Mouse (Mus musculus): ENCODE measurements at regions not wholly inside any gene's neighbourhood (a gene's known extent, or its start where the extent isn't known, plus 50 kb on each side); places are given as distances from the start of the nearest gene placed in this dataset.

DNA sequence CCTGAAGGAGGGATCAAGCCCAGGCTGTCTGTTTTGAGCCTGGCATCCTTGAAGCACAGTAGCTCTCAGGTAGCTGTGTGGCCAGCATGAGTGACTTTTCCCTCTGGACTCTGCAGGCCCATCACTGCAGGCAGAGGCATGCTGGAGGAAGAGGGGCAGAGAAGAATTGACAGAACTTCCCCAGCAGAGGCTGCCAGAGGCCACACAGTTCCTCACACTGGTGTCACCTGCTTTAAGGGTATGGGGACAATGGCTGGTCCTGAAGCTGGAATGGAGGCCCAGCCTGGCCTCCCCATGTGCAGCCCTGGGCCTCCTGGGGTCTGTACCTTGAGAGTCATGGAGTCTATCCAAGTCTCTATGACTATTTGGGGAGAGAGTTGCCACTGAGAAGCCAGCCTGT lies 179.9 kb downstream of the Bcl11a start:
- Histone ChIP-seq H3K36me3 (no peaks in the 10 kb centered on the region), H3K27me3 (ENCODE audit: insufficient read depth, poor library complexity, severe bottlenecking) (no peaks in the 10 kb centered on the region), H3K27ac (peak overlapping the region; percentile 35; the same call in 1 of the 2 replicates), H3K4me3 (no peak overlapping the region), H3K4me1 (replicated peaks) (peaks cover 7% of the 10 kb centered on the region; the same call in 1 of the 2 replicates), H3K9me3 (no peaks in the 10 kb centered on the region)
- DNase-seq (ENCODE audit: low spot score) = no peak

DNA sequence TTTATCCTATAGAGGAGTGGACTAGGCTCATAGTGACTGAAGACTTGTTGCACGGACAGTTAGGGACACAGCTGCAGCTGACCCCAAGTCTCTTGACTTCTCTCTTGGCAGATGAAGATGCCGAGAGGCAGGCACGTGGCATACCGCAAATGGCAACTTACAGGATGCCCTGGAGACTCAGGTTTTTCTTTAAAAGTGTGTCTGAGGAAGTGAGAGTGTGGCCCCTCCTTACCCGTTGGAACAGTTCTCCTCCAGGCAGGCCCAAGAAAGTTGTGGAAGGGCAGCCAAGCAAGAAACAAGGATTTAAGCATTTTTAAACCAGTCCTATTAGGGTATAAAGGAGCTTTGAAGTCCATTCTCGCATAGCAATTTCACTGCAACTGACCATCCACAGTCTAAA lies 180.5 kb downstream of the Bcl11a start:
- Histone ChIP-seq H3K4me3 (no peak overlapping the region), H3K9me3 (no peaks in the 10 kb centered on the region), H3K4me1 (replicated peaks) (peaks cover 7% of the 10 kb centered on the region; the same call in 1 of the 2 replicates), H3K27me3 (ENCODE audit: insufficient read depth, poor library complexity, severe bottlenecking) (no peaks in the 10 kb centered on the region), H3K36me3 (no peaks in the 10 kb centered on the region), H3K27ac (no peak overlapping the region)
- WGBS = 87% methylated on average over 6 of the region's 6 CpGs
- no peak for DNase-seq (ENCODE audit: low spot score)

DNA sequence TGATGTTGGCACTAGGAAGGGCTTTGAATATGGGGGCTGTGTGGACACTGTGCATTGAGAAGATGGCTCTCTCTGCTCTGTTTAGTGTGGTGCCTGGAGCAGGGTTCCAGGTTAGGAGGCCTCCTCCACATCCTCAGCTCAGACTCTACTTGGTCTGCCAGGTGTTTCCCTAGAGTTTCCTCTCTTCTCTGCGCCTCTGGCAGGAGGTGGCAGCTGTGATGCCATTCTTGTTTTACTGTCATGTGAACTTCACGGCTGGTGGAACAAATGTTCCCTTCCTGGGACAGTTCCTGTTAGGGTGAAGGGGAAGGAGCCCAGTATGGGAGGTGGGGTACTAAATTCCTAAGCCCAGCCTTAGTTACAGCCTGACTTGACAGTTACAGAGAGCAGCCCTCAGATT lies 181.8 kb downstream of the Bcl11a start:
- Histone ChIP-seq H3K27ac (no peak overlapping the region), H3K4me3 (no peak overlapping the region), H3K27me3 (ENCODE audit: insufficient read depth, poor library complexity, severe bottlenecking) (0 out of 2 replicates have a peak, but pooled peaks cover 2% of the 10 kb centered on the region), H3K9me3 (no peaks in the 10 kb centered on the region), H3K36me3 (no peaks in the 10 kb centered on the region), H3K4me1 (replicated peaks) (peaks cover 7% of the 10 kb centered on the region; the same call in 1 of the 2 replicates)
- WGBS = 79% methylated on average over 2 of the region's 2 CpGs
- DNase-seq (ENCODE audit: low spot score) = no peak

DNA sequence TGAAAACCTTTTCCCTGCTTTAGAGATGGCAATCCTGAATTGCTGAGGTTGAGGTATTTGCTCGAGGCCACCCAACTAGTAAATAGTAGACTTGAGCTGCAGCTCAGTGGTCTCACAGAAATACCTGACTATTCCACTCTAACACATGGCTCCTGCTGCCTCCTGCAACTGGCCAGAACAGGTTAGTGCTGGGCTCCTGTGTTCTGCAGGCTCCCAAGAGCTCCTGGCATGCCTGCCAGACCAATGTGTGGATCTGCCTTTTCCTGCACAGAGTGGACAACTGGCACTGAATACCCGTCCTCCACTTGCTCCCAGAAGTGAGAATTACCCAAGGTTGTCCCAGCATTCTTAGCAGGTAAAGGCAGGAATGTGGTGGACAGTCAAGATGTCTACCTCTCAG lies 191.2 kb downstream of the Bcl11a start:
- Histone ChIP-seq H3K9me3 (no peaks in the 10 kb centered on the region), H3K4me1 (replicated peaks) (peaks cover 14% of the 10 kb centered on the region), H3K36me3 (no peaks in the 10 kb centered on the region), H3K27me3 (ENCODE audit: insufficient read depth, poor library complexity, severe bottlenecking) (peaks cover 7% of the 10 kb centered on the region; the same call in 1 of the 2 replicates), H3K27ac (no peak overlapping the region), H3K4me3 (no peak overlapping the region)
- WGBS = 72% methylated on average over 2 of the region's 2 CpGs
- no peak for DNase-seq (ENCODE audit: low spot score)

DNA sequence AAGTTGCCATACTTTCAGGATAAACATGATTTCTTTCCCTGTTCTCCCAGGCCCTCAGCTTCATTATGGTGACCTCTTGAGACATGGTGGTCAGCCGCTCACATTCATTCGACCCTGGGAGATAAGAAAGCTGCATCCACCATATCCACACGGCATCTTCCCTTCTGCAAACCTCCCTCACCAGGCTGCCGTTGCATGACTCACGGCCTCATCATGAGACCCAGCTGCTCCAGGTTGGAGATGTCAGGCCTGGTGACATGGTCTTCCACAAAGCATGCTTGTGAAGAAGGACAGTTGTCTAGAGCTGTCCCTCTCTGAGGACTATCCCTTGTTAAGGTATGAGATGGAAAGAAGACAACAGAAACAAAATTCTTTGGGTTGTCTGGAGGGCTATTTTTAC lies 203.8 kb downstream of the Bcl11a start:
- 87% methylated on average over 5 of the region's 5 CpGs for WGBS
- no peak for DNase-seq (ENCODE audit: low spot score)

DNA sequence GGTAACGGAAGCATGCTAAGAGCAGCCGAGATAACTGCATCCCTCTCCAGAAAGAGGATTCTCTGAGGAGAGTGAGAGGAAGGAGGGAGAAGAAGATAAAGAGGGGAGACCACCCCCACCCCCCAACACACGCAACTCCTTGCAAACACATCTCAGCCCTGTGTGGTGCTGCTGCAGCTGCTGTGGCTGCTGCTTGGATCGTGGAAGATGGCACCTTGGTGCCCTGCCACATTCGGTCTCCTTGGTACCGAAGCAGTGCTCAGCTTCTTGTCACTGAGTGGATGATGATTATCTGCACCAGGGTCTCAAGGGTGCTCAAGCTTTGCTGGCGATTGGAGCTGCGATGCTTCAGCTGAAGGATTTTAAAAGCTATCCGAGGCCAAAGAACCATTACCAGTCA lies 204.7 kb downstream of the Bcl11a start:
- Histone ChIP-seq H3K27ac (peak overlapping the region; percentile 79), H3K27me3 (ENCODE audit: insufficient read depth, poor library complexity, severe bottlenecking) (peaks cover 30% of the 10 kb centered on the region), H3K36me3 (no peaks in the 10 kb centered on the region), H3K4me1 (replicated peaks) (peaks cover 68% of the 10 kb centered on the region), H3K4me3 (no peak overlapping the region), H3K9me3 (no peaks in the 10 kb centered on the region)
- WGBS = 58% methylated on average over 9 of the region's 9 CpGs
- DNase-seq (ENCODE audit: low spot score) = no peak

More for the DNA sequence above, 203.8 kb downstream of the Bcl11a start:
- H3K4me3 ChIP-seq = no peak overlapping the region
- H3K27me3 ChIP-seq (ENCODE audit: insufficient read depth, poor library complexity, severe bottlenecking) = peaks cover 30% of the 10 kb centered on the region
- no peaks in the 10 kb centered on the region for H3K36me3 ChIP-seq
- peaks cover 58% of the 10 kb centered on the region for H3K4me1 ChIP-seq (replicated peaks)
- no peaks in the 10 kb centered on the region for H3K9me3 ChIP-seq
- H3K27ac ChIP-seq = no peak overlapping the region

DNA sequence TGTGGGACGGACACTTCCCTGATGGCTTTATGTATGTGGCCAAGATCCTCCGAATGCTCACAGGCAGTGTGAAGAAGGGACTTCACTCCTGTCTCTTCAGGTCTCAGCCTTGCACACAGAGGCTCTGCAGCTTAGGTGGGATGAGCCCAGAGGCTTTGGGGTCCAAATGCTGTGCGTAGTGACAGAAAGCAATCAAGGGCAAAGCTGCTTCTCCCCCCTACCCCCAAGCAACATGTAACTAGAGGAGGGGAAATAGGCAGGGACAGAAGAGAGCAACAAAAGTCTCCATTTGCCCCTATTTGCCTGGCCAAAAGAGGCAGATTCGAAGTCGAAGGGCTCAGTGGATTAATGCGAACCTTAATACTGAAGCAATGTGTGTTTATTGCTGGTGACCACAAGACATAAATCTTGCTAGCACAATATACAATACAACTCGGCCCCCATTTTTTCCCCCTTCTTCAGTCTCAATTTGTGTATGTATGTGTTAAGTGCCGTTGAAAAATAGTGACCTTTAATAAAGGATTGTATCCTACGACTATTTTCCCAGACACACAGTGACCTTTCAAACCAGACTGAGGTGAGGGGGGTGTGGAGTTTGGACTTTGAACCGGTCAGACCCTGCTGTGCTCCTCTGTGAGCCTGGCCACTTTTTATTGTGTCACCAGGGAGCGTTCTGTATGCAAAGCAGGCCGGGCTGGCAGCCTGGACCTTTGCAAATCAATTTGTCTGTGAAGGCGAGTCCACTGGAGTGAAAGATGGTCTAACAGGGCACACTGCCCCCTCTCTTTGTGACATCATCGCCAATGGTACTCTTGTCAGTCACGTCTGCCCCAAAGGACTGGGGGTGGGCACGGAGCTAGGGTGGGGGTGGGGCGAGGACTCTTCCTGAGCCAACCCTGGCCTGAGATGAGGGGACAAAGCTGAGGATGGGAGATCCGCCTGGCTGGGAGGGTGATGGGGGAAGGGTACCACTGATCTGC lies 208.6 kb downstream of the Bcl11a start:
- Histone ChIP-seq H3K4me3 (peak overlapping the region; percentile 26), H3K27ac (peak overlapping the region; percentile 89), H3K27me3 (ENCODE audit: insufficient read depth, poor library complexity, severe bottlenecking) (peaks cover 32% of the 10 kb centered on the region), H3K9me3 (no peaks in the 10 kb centered on the region), H3K4me1 (replicated peaks) (peaks cover 64% of the 10 kb centered on the region), H3K36me3 (no peaks in the 10 kb centered on the region)
- DNase-seq (ENCODE audit: low spot score) = peak; percentile 87
- 8% methylated on average over 18 of the region's 18 CpGs for WGBS

DNA sequence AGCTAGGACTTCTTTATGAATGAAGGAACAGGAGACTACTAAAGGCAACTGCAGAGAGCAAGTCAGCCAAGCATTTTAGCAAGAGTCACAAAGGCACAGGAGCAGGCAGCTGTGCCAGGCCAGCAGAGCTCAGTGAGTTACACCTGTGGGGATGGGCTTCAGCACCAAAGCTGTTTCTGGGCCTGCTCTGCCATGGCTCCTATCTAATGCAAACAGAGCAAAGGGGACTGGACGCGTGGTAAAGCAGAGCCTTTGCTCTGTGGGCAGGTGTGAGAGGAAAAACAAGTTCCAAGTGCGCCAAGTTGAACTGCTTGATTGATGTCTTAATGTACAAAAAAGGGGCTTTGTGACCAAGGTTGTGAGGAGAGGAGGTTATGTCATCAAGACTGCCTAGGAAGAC lies 215.4 kb downstream of the Bcl11a start:
- 80% methylated on average over 3 of the region's 3 CpGs for WGBS
- H3K4me1 ChIP-seq (replicated peaks) = peaks cover 34% of the 10 kb centered on the region
- no peaks in the 10 kb centered on the region for H3K36me3 ChIP-seq
- peak overlapping the region; percentile 0; the same call in 1 of the 2 replicates for H3K27ac ChIP-seq
- DNase-seq (ENCODE audit: low spot score) = no peak
- H3K27me3 ChIP-seq (ENCODE audit: insufficient read depth, poor library complexity, severe bottlenecking) = peaks cover 18% of the 10 kb centered on the region
- no peaks in the 10 kb centered on the region for H3K9me3 ChIP-seq
- no peak overlapping the region for H3K4me3 ChIP-seq

DNA sequence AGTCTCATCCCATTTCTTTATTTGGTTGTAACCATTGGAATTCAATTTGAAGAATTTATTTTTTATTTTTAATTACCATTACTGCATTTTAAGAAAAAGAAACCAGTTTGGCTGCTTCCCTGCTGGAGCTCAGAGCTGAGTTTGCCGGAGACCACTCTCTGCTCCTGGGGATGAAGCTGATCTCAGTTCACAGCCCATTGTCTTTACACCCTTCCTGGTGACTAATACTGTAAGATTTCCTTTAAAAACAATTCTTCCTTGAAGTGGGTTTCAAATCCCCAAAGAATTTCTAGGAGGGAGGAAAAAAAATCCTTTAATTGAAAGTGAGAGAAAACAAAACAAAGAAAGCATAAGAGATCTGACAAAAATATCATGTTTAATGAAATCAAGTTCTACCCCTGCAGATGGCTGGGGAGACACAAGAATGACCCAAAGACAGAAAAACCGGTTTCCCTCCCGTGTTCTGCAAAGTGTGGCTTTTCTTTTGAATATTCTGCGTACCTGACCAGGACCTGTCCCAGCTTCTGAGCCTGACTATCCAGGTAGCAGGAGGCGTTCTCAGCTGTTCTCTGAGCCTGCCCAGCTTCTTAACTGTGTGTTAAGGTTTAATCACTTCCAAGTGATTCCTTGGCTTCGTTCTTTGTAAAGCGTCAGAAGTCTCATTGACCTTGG lies 216.1 kb downstream of the Bcl11a start:
- Histone ChIP-seq H3K9me3 (no peaks in the 10 kb centered on the region), H3K27me3 (ENCODE audit: insufficient read depth, poor library complexity, severe bottlenecking) (peaks cover 21% of the 10 kb centered on the region), H3K4me1 (replicated peaks) (peaks cover 35% of the 10 kb centered on the region), H3K27ac (no peak overlapping the region), H3K4me3 (no peak overlapping the region), H3K36me3 (no peaks in the 10 kb centered on the region)
- WGBS = 67% methylated on average over 7 of the region's 7 CpGs
- no peak for DNase-seq (ENCODE audit: low spot score)

DNA sequence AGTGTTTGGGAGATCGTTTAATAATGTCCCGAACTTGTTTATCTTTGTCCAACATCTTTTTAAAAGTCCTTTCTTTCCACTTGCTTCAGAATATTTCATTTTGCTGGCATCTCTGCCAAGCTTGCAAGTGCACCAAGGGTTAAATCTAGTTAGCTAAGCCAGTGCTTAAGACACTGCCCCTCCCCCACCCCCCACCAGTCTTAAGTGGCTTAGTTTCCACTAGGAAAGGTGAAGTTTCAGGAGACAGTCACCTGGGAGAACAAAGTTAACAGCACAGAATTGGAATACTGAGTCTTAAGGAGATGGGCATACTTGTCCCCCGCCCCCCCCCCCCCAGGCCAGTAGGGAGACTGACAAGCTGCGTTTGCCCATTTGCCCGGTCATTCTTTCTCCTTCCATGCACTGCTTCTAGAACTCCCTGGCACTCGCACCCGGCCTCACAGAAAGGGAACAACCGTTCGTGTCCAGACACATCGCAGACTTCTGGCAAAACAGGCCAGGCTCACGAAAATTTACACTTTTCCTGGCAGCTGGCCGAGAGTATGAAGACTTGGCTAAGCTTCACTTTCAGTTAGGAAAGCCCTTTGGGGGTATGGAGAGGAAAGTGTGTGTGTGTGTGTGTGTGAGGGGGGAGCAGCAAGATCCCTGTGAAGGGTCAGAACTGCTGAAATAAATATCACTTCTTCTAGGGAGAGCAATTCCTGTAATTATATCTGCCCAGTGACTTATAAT lies 219.2 kb downstream of the Bcl11a start:
- 44% methylated on average over 12 of the region's 12 CpGs for WGBS
- DNase-seq (ENCODE audit: low spot score) = no peak
- Histone ChIP-seq H3K36me3 (no peaks in the 10 kb centered on the region), H3K4me1 (replicated peaks) (peaks cover 31% of the 10 kb centered on the region), H3K27ac (peak overlapping the region; percentile 74), H3K4me3 (no peak overlapping the region), H3K9me3 (no peaks in the 10 kb centered on the region), H3K27me3 (ENCODE audit: insufficient read depth, poor library complexity, severe bottlenecking) (peaks cover 22% of the 10 kb centered on the region; the same call in 1 of the 2 replicates)

DNA sequence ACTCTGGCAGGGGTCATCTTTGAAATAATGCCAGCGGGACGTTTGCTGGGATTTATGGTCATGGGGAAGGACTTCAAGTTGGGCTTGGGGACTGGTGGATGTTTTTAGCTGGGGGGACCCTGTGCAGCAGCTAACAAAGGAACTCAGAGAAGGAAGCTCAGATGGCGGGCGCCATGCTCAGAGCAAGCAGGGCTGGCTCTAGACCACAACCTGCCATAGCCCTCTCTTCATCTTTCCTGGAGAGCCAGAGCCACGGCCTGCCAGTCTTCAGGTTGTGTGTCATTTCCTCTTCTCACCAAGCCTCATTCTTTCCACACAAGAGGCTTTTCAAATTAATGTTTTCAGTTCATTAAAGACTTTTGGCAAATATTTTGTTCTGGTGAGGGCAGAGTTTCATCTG lies 219.9 kb downstream of the Bcl11a start:
- Histone ChIP-seq H3K4me3 (no peak overlapping the region), H3K4me1 (replicated peaks) (peaks cover 31% of the 10 kb centered on the region), H3K27me3 (ENCODE audit: insufficient read depth, poor library complexity, severe bottlenecking) (peaks cover 23% of the 10 kb centered on the region; the same call in 1 of the 2 replicates), H3K36me3 (no peaks in the 10 kb centered on the region), H3K9me3 (no peaks in the 10 kb centered on the region), H3K27ac (peak overlapping the region; percentile 74)
- 67% methylated on average over 5 of the region's 5 CpGs for WGBS
- no peak for DNase-seq (ENCODE audit: low spot score)

DNA sequence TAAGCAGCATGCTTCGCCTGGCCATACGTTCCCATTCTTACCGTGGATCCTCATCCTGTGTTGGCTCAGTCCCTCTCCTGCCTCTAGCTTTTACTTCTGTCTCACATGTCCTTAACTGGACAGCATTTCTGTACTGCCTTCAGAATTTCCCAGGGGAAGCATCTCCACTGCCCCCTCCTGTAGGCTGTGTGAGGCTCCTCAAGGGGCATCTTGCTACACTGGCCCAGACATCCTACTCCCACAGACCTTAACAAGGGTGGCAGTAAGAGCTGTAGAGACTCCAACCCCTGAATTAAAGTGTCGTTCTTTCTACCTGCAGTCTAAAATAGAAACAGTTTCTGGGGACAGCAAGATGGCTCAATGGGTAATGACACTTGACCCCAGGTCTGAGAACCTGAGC lies 222.5 kb downstream of the Bcl11a start:
- WGBS = 86% methylated on average over 4 of the region's 4 CpGs

More for the DNA sequence above, 222.5 kb downstream of the Bcl11a start:
- H3K27me3 ChIP-seq (ENCODE audit: insufficient read depth, poor library complexity, severe bottlenecking) = peaks cover 19% of the 10 kb centered on the region; the same call in 1 of the 2 replicates
- H3K27ac ChIP-seq = 0 out of 2 replicates have a peak overlapping the region, but pooled peaks have one; percentile 30
- peaks cover 35% of the 10 kb centered on the region for H3K4me1 ChIP-seq (replicated peaks)
- H3K36me3 ChIP-seq = no peaks in the 10 kb centered on the region
- H3K9me3 ChIP-seq = no peaks in the 10 kb centered on the region
- no peak for DNase-seq (ENCODE audit: low spot score)
- H3K4me3 ChIP-seq = no peak overlapping the region
